ENCODE assay signal across 20 mouse cellular contexts in genomic region chr4:134115215-134116144, GRCm38 (mm10). TPM values are rescaled to one million over a fixed set of nuclear protein-coding genes. Genes with fewer than 3 reads are reported as not detected.
DNase-seq lines count a peak whose midpoint lies in the region; ATAC-seq and TF ChIP-seq lines count a peak whose summit lies in the region.
"Had no signal": no experiment of that assay in that cellular context is flagged by ENCODE, and none has a peak within 500 bp of the region (broad histone marks: within the 10 kb centered on the region; RNA-seq: fewer than 3 reads in every experiment).

No protein-coding gene starts in this region.

- intact Hi-C loops in heart, postnatal 25 days (cut with DNase I) = no loop called here
- intact Hi-C loops in left cerebral cortex, postnatal 14 days (cut with DNase I) = no loop called here

- H3K4me1 ChIP-seq in heart, embryonic 10.5 days = peaks cover 59% of the 10 kb centered on the region
- no peaks in the 10 kb centered on the region; the same call in 1 of the 2 replicates for H3K4me1 ChIP-seq in lung, embryonic 14.5 days (ENCODE audit: insufficient read depth)
- H3K4me1 ChIP-seq: hindbrain, embryonic 12.5 days had no signal

- 84% methylated on average over 16 of the region's 16 CpGs for WGBS in heart, embryonic 10.5 days
- WGBS in lung, embryonic 14.5 days = 67% methylated on average over 16 of the region's 16 CpGs

- H3K4me3 ChIP-seq in heart, embryonic 10.5 days = no peak overlapping the region
- H3K4me3 ChIP-seq in lung, embryonic 14.5 days (ENCODE audit: low read depth, low read length) = no peak overlapping the region
- H3K4me3 ChIP-seq: heart, embryonic 12.5 days; hindbrain, embryonic 12.5 days; limb, embryonic 10.5 days; liver, embryonic 15.5 days; neural tube, embryonic 15.5 days had no signal

- no peak overlapping the region for H3K9ac ChIP-seq in lung, embryonic 14.5 days
- H3K9ac ChIP-seq: heart, embryonic 12.5 days; hindbrain, embryonic 12.5 days; liver, embryonic 15.5 days; neural tube, embryonic 15.5 days had no signal

- no peak for ATAC-seq in lung, embryonic 14.5 days (ENCODE audit: insufficient read depth)
- ATAC-seq: forebrain, embryonic 14.5 days had no signal

- H3K9me3 ChIP-seq in heart, embryonic 10.5 days = no peaks in the 10 kb centered on the region
- H3K9me3 ChIP-seq in lung, embryonic 14.5 days (ENCODE audit: low read depth, low read length) = no peaks in the 10 kb centered on the region
- H3K9me3 ChIP-seq: G1E; heart, embryonic 12.5 days; hindbrain, embryonic 12.5 days; limb, embryonic 10.5 days; liver, embryonic 15.5 days; neural tube, embryonic 15.5 days had no signal

- no peak overlapping the region for H3K4me2 ChIP-seq in lung, embryonic 14.5 days
- H3K4me2 ChIP-seq: heart, embryonic 12.5 days; hindbrain, embryonic 12.5 days; liver, embryonic 15.5 days; neural tube, embryonic 15.5 days had no signal

- TF ChIP-seq CTCF in lung, embryonic 14.5 days (IDR thresholded peaks at IDR 0.05; ENCODE audit: low read depth) = no peak

- no peak for DNase-seq in heart, embryonic 10.5 days (ENCODE audit: low spot score)
- DNase-seq in heart, postnatal 25 days (ENCODE audit: low spot score) = no peak
- DNase-seq in lung, embryonic 14.5 days = peak; percentile 66
- DNase-seq in lung, postnatal 10 days = no peak
- peak; percentile 69 for DNase-seq in ZHBTc4 (ENCODE audit: low read depth, low spot score)
- peak; percentile 64 for DNase-seq in thymus, postnatal 0 days (ENCODE audit: low spot score)
- DNase-seq in right cerebral cortex, postnatal 4 days = no peak
- DNase-seq in left cerebral cortex, postnatal 14 days (ENCODE audit: low spot score in 2 of 2) = no peak
- DNase-seq: adrenal gland, postnatal 10 days; cerebellum, adult 8-10 months; kidney, adult 8-10 months; spleen, adult 18-20 months had no signal

- H3K27ac ChIP-seq in heart, embryonic 10.5 days = 0 out of 2 replicates have a peak overlapping the region, but pooled peaks have one; percentile 16
- H3K27ac ChIP-seq in lung, embryonic 14.5 days (ENCODE audit: low read depth) = no peak overlapping the region
- H3K27ac ChIP-seq: hindbrain, embryonic 12.5 days; limb, embryonic 10.5 days; neural tube, embryonic 15.5 days had no signal

- no peaks in the 10 kb centered on the region for H3K27me3 ChIP-seq in heart, embryonic 10.5 days (ENCODE audit: insufficient read depth, poor library complexity, severe bottlenecking)
- no peaks in the 10 kb centered on the region for H3K27me3 ChIP-seq in lung, embryonic 14.5 days (ENCODE audit: insufficient read depth, low read length)
- H3K27me3 ChIP-seq: heart, embryonic 12.5 days; hindbrain, embryonic 12.5 days; liver, embryonic 15.5 days; neural tube, embryonic 15.5 days had no signal

- no peaks in the 10 kb centered on the region for H3K36me3 ChIP-seq in heart, embryonic 10.5 days
- no peaks in the 10 kb centered on the region for H3K36me3 ChIP-seq in lung, embryonic 14.5 days (ENCODE audit: insufficient read depth)
- H3K36me3 ChIP-seq: heart, embryonic 12.5 days; hindbrain, embryonic 12.5 days; limb, embryonic 10.5 days; liver, embryonic 15.5 days; neural tube, embryonic 15.5 days had no signal

RNA-seq across cellular contexts. Expression of gene Sh3bgrl3, which starts 13.1 kb away (rescaled TPM):
- 188 and 243 TPM in 2 replicates for polyA plus RNA-seq in heart, embryonic 10.5 days (2016; fragmentation: Nextera tagmentation; extraction: Ambion mirVana)
- total RNA-seq in heart, postnatal 25 days (2021) = 10 to 100 TPM; 38.8 to 41.8 TPM
- polyA plus RNA-seq in lung, embryonic 14.5 days (2014; fragmentation: Nextera tagmentation; extraction: Ambion mirVana) = 384 and 400 TPM in 2 replicates
- polyA plus RNA-seq in thymus, postnatal 0 days (2015; fragmentation: Nextera tagmentation; extraction: Ambion mirVana) = 1,143 and 1,161 TPM in 2 replicates
- total RNA-seq in left cerebral cortex, postnatal 14 days (2021) = 100 to 1,000 TPM; 204 to 214 TPM

RNA-seq across cellular contexts. Expression of gene Ubxn11, which starts 13.1 kb away (rescaled TPM):
- 2.6 and 2.9 TPM in 2 replicates for polyA plus RNA-seq in heart, embryonic 10.5 days (2016; fragmentation: Nextera tagmentation; extraction: Ambion mirVana)
- 1 to 10 TPM; 1.1 to 1.5 TPM for total RNA-seq in heart, postnatal 25 days (2021)
- 6.8 and 7.8 TPM in 2 replicates for polyA plus RNA-seq in lung, embryonic 14.5 days (2014; fragmentation: Nextera tagmentation; extraction: Ambion mirVana)
- polyA plus RNA-seq in thymus, postnatal 0 days (2015; fragmentation: Nextera tagmentation; extraction: Ambion mirVana) = 15.1 and 15.2 TPM in 2 replicates
- 10 to 100 TPM; 22.6 to 25.0 TPM for total RNA-seq in left cerebral cortex, postnatal 14 days (2021)

RNA-seq across cellular contexts. Expression of gene Cd52, which starts 20.6 kb away (rescaled TPM):
- 1.7 and 4.2 TPM in 2 replicates for polyA plus RNA-seq in heart, embryonic 10.5 days (2016; fragmentation: Nextera tagmentation; extraction: Ambion mirVana)
- 1 to 10 TPM; 3.6 to 4.5 TPM for total RNA-seq in heart, postnatal 25 days (2021)
- 13.1 and 14.2 TPM in 2 replicates for polyA plus RNA-seq in lung, embryonic 14.5 days (2014; fragmentation: Nextera tagmentation; extraction: Ambion mirVana)
- polyA plus RNA-seq in thymus, postnatal 0 days (2015; fragmentation: Nextera tagmentation; extraction: Ambion mirVana) = 1,124 and 1,206 TPM in 2 replicates
- total RNA-seq in left cerebral cortex, postnatal 14 days (2021) = 1 to 10 TPM in 1 of 2 experiments, under 1 TPM in 1; 0.99 to 2.4 TPM

RNA-seq across cellular contexts. Expression of gene Crybg2, which starts 54.9 kb away (rescaled TPM):
- 0.78 and 2.7 TPM in 2 replicates for polyA plus RNA-seq in heart, embryonic 10.5 days (2016; fragmentation: Nextera tagmentation; extraction: Ambion mirVana)
- total RNA-seq in heart, postnatal 25 days (2021) = not detected
- polyA plus RNA-seq in lung, embryonic 14.5 days (2014; fragmentation: Nextera tagmentation; extraction: Ambion mirVana) = 2.9 and 4.0 TPM in 2 replicates
- polyA plus RNA-seq in thymus, postnatal 0 days (2015; fragmentation: Nextera tagmentation; extraction: Ambion mirVana) = 6.1 and 6.4 TPM in 2 replicates
- 1 to 10 TPM; 1.3 to 1.4 TPM for total RNA-seq in left cerebral cortex, postnatal 14 days (2021)
- total RNA-seq: gastrocnemius, adult 8-10 months had no signal

Comparison
In these comparisons a context has a peak if more than half of its experiments do, and no peak if none do; other contexts are left out.
1. DNase-seq: peak in lung, embryonic 14.5 days (single experiment), ZHBTc4 (single experiment) and thymus, postnatal 0 days (single experiment); none in heart, embryonic 10.5 days (single experiment), heart, postnatal 25 days (single experiment), lung, postnatal 10 days (single experiment), right cerebral cortex, postnatal 4 days (single experiment) and left cerebral cortex, postnatal 14 days (0 of 2).
2. RNA of gene Cd52, which starts 20.6 kb away (polyA plus RNA-seq): 1,124 to 1,206 TPM in thymus, postnatal 0 days; 13.1 to 14.2 TPM in lung, embryonic 14.5 days and 1.7 to 4.2 TPM in heart, embryonic 10.5 days; every median in the first group is over 10 times any median in the second.